Mouse (Mus musculus) limb, embryonic 15.5 days (tissue): ENCODE measurements at regions not wholly inside any gene's neighbourhood (a gene's known extent, or its start where the extent isn't known, plus 50 kb on each side); places are given as distances from the start of the nearest gene placed in this dataset.
"Not testable (repeated sequence)": the region's sequence is repeated elsewhere in the genome, so short reads cannot be mapped to it uniquely, and the experiment has no call there.

Experiments used
- ATAC-seq: fragments of 200-750 bp; cut with Nextera tagmentation; 2 replicates; pipeline ENCODE4 v1.8.0; 2017; ENCODE audit warnings: low read depth, moderate TSS enrichment; ENCODE audit not compliant: insufficient number of reproducible peaks, low FRiP score, low TSS enrichment
- H3K27ac ChIP-seq: fragments of 300-500 bp; sonication (generic); 2 replicates; pipeline ENCODE4 v1.5.1; 2015; ENCODE audit warnings: moderate library complexity, mild to moderate bottlenecking, inconsistent platforms
- H3K27me3 ChIP-seq: fragments of 300-500 bp; sonication (generic); 2 replicates; pipeline ENCODE4 v1.6.1; 2015; ENCODE audit warnings: inconsistent platforms
- H3K36me3 ChIP-seq: fragments of 300-500 bp; sonication (generic); 2 replicates; pipeline ENCODE4 v1.6.1; 2015; ENCODE audit warnings: inconsistent platforms
- H3K4me1 ChIP-seq: fragments of 300-500 bp; sonication (generic); 2 replicates; pipeline ENCODE4 v1.6.1; 2015; ENCODE audit warnings: inconsistent platforms
- H3K4me2 ChIP-seq: fragments of 300-500 bp; sonication (generic); 2 replicates; pipeline ENCODE4 v1.6.1; 2015; ENCODE audit warnings: mild to moderate bottlenecking, inconsistent platforms
- H3K4me3 ChIP-seq: fragments of 300-500 bp; sonication (generic); 2 replicates; pipeline ENCODE4 v1.5.1; 2015; ENCODE audit warnings: mild to moderate bottlenecking, inconsistent platforms
- H3K9ac ChIP-seq: fragments of 300-500 bp; sonication (generic); 2 replicates; pipeline ENCODE4 v1.6.1; 2015; ENCODE audit warnings: inconsistent platforms
- H3K9me3 ChIP-seq: fragments of 300-500 bp; sonication (generic); 2 replicates; pipeline ENCODE4 v1.6.1; 2016; ENCODE audit warnings: inconsistent platforms
- WGBS: fragments of 180-500 bp; shearing (Covaris S2); methylation state at CpG from one replicate; pipeline ENCODE4 v1.1.7; 2015; 5-methylcytosine and 5-hydroxymethylcytosine counted together

DNA sequence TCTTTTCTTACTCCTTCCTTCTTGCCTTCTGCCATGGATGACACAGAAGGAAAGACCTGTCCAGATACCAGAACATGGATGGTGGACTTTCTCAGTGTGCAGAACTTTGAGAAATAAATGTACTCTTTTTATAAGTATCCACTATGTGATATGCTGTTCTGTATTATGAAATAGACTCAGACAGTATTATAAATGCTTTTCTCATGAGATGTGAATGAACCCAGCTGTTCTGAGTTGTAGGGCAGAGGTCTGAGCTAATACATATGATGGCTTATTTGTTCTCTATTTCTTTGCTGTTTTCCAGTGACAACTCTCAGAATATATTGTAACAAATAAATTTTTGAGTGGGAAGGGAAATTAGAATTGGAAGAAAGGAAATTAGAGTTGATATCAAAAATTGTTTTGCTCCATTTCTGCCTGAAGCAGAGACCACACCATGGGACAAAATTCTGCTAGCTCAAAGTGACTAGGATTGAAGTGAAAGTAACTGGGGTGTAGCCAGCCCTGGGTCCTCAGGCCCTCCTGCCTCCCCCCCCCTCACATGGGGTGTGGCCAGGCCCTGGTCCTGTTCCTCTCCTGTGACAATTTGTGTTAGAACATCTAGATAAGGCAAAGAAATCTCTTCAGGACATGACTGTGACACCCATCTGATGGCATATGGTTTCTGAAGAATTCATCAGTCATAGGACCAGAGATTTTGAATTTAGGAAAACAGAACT lies 164.5 kb downstream of the Mterf1b start:
- H3K4me1 ChIP-seq: peaks cover 10% of the 10 kb centered on the region; the same call in 1 of the 2 replicates
- ATAC-seq, H3K4me3 ChIP-seq, H3K36me3 ChIP-seq, H3K9me3 ChIP-seq, H3K4me2 ChIP-seq, H3K27ac ChIP-seq, H3K9ac ChIP-seq, H3K27me3 ChIP-seq: not testable (repeated sequence)

DNA sequence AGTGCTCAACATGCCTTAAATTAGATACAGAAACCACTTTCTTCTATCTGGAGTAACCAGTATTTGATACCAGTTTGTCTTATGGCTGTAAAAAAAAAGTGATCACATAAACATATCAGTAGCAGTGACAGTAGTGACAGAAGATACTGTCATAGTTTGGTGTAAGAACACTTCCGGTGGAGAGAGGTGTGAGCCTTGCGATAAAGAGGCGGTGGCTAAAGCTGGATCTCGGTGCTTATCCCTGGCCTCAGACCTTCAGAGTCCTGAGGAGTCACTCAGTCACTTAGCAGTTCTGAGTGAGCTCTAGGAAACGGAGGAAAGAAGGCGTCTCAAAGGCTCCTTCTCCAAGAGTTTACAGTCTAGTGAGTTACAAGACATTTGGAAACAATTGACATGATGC lies 169.4 kb downstream of the Mterf1b start:
- not testable (repeated sequence) for H3K27ac ChIP-seq, H3K4me2 ChIP-seq, H3K36me3 ChIP-seq, H3K4me3 ChIP-seq, H3K9ac ChIP-seq, H3K27me3 ChIP-seq, H3K4me1 ChIP-seq, ATAC-seq, H3K9me3 ChIP-seq
- WGBS: 82% methylated on average over 6 of the region's 6 CpGs

DNA sequence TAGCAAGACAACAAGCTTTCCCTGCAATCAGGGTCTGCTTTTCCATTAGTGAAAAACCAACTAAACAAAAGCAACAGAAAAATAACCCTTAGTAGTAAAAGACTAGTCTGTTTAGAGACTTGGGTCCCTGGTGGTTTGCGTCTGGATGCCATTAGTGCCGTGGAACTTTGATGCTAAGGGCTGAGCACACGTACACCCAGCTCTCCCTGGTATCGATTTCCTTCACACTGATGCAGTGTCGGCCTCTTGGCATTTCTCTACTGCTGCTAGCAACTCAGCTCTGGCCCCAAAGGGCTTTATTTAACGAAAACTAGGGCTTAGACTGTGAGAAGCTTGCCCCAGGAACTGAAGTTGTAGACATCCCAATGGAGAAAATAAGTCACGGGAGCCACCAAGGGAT lies 192.6 kb downstream of the Mterf1b start:
- H3K4me2 ChIP-seq, H3K27me3 ChIP-seq, H3K9me3 ChIP-seq, H3K4me1 ChIP-seq, H3K27ac ChIP-seq, H3K4me3 ChIP-seq, ATAC-seq, H3K36me3 ChIP-seq, H3K9ac ChIP-seq: not testable (repeated sequence)
- WGBS: 27% methylated on average over 7 of the region's 7 CpGs

DNA sequence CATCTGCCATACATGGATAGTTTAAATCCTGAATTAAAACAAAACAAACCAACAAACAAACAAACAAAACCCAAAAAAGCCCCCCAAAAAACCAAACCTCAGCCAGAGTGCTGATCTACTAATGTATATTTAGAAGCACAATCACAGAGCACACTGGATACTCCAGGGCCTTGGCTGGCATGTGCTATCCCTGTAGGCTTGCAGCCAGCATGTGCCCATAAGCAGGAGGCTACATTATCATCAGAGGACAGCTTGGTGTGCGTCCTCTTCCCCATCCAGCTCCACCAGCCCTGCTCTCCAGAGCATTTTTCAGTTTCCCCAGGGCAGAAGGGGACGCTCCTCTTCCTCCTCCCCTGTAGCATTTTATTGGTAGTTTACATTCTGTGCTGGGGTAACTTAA lies 198.9 kb downstream of the Mterf1b start:
- Histone ChIP-seq H3K9me3 (no peaks in the 10 kb centered on the region), H3K36me3 (no peaks in the 10 kb centered on the region), H3K4me1 (no peaks in the 10 kb centered on the region), H3K27ac (no peak overlapping the region), H3K9ac (no peak overlapping the region), H3K27me3 (no peaks in the 10 kb centered on the region), H3K4me2 (no peak overlapping the region), H3K4me3 (no peak overlapping the region)
- ATAC-seq: no peak
- WGBS: 67% methylated on average over 2 of the region's 2 CpGs

DNA sequence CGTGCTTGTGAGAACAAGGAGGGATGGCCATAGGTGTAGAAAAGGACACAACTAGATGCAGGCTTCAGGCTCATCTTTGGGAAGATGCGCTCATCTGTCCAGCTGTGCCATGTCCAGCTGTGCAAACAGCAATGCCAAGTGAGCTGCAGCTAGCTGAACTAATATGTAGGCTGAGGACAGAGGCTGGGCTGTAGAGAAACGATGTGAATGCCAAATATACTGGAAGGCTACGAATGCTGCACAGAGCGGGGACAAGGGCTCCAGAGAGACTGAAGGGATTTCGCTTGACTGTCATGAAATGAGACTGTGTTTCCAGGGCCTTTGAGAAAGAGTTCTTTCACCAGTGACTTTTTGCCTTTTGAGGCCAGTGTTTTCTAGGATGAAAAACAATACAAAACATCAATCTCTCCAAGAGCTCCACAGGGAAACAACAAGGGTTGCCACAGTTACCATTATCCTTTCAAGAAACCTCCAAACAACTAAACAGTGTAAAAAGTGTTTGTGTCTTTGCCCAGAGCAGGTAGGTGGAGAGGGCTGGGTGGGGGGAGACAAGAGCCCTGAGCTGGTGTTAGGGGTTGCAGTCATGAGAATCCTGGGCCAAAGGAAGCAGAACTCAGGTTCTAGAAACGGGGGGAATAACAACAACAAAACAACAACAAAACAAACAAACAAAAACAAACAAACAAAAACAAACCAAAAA lies 202.3 kb downstream of the Mterf1b start:
- H3K9me3 ChIP-seq, H3K27ac ChIP-seq, H3K4me1 ChIP-seq, H3K4me3 ChIP-seq, H3K4me2 ChIP-seq, H3K36me3 ChIP-seq, ATAC-seq, H3K9ac ChIP-seq, H3K27me3 ChIP-seq: not testable (repeated sequence)
- WGBS: 80% methylated on average over 7 of the region's 7 CpGs

DNA sequence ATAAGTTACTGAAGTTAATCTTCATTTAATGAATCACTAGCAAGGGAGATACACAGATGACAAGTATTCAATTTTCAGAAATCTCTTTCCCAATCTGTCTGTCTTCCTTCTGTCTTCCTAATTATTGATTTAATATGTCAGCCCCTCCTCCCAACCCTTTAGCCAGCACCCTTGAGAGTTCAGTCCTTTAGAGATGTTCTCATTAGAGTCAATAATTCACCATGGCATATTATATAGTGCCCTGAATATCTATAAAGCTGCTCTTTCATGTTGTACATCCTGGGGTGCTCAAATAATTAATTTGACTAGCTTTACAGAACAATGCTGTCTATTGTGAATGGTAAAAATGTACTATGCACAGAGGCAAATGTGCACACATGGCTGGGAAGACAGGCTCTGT lies 205.9 kb downstream of the Mterf1b start:
- no peak overlapping the region for H3K9ac ChIP-seq
- no peaks in the 10 kb centered on the region for H3K4me1 ChIP-seq
- ATAC-seq: no peak
- H3K27me3 ChIP-seq: no peaks in the 10 kb centered on the region
- no peaks in the 10 kb centered on the region for H3K36me3 ChIP-seq
- H3K9me3 ChIP-seq: no peaks in the 10 kb centered on the region
- H3K4me3 ChIP-seq: no peak overlapping the region
- H3K27ac ChIP-seq: no peak overlapping the region
- H3K4me2 ChIP-seq: no peak overlapping the region

DNA sequence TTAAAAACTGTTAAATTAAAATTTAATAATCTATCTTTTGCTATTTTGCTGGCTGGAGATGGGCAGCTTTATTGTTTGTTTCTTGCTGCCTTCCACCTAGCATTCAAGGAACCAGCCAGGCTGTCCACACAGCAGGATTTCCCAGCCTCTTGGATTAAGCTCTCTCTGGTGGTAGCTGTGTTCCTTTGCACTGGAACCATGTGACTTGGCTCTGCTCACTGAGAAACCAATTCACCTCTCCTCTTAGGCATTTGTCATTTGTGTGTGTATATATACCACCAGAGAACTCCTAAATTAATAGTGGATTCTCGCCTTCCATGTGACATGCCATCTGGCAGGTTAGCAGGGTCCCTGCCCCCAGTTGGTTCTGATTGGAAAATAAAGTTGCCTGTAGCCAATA lies 225.6 kb downstream of the Mterf1b start:
- 88% methylated on average over 1 of the region's 1 CpGs for WGBS
- no peak overlapping the region for H3K27ac ChIP-seq
- no peak overlapping the region for H3K4me2 ChIP-seq
- no peak overlapping the region for H3K4me3 ChIP-seq
- H3K9me3 ChIP-seq: no peaks in the 10 kb centered on the region
- no peak for ATAC-seq
- no peaks in the 10 kb centered on the region for H3K27me3 ChIP-seq
- no peaks in the 10 kb centered on the region for H3K4me1 ChIP-seq
- H3K36me3 ChIP-seq: no peaks in the 10 kb centered on the region
- H3K9ac ChIP-seq: no peak overlapping the region
